Mouse (Mus musculus): ENCODE results near the gene Evl.

DNA sequence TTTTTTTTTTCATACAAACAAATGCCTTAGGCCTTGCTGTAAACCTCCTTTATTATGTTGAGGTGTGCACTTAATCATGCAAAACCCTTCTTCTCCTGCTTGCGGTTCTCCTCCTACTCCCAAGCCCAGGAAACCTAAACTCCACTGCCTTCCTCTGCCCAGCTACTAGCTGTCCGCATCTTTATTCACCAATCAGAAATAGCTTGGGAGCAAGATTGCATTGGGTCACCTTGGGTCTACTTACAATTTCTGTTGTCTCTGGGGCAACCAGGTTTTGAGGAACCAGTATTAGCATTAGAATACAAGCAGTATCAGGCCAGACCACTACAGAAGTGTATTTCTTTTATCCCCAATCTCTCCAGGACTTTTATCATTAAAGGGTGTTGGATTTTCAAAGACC, 179.9 kb downstream of the Evl start:
- TF ChIP-seq CTCF (conservative IDR thresholded peaks at IDR 0.05 in 1 of 2, IDR thresholded peaks at IDR 0.05 in 1 of 2; ENCODE audit: low read depth in 2 of 2, low read length in 2 of 2) (no peak), MAZ (IDR thresholded peaks at IDR 0.05; ENCODE audit: low read depth, low read length) (no peak), MAFK (IDR thresholded peaks at IDR 0.05; ENCODE audit: insufficient replicate concordance, low read length) (no peak), HCFC1 (IDR thresholded peaks at IDR 0.05; ENCODE audit: low read depth, low read length) (no peak), EP300 (IDR thresholded peaks at IDR 0.05; ENCODE audit: low read length) (no peak), POLR2A (IDR thresholded peaks at IDR 0.05; ENCODE audit: low read depth, low read length) (no peak), SMC3 (IDR thresholded peaks at IDR 0.05; ENCODE audit: low read depth, low read length) (no peak), MXI1 (IDR thresholded peaks at IDR 0.05; ENCODE audit: low read depth, low read length) (no peak), NELFE (IDR thresholded peaks at IDR 0.05; ENCODE audit: low read depth, low read length) (no peak), USF2 (conservative IDR thresholded peaks at IDR 0.05; ENCODE audit: low read depth, low read length) (no peak), SIN3A (IDR thresholded peaks at IDR 0.05; ENCODE audit: low read length) (no peak), E2F4 (IDR thresholded peaks at IDR 0.05; ENCODE audit: insufficient replicate concordance, low read depth, low read length) (no peak), MEF2A (IDR thresholded peaks at IDR 0.05; ENCODE audit: borderline replicate concordance, low read depth, low read length) (no peak)
